Mouse (Mus musculus): ENCODE data around the gene Git1. TPM values are rescaled to one million over a fixed set of nuclear protein-coding genes. Genes with fewer than 3 reads are reported as not detected.

Gene Git1
- polyA plus RNA-seq, 1 experiment = 99.0 TPM

DNA sequence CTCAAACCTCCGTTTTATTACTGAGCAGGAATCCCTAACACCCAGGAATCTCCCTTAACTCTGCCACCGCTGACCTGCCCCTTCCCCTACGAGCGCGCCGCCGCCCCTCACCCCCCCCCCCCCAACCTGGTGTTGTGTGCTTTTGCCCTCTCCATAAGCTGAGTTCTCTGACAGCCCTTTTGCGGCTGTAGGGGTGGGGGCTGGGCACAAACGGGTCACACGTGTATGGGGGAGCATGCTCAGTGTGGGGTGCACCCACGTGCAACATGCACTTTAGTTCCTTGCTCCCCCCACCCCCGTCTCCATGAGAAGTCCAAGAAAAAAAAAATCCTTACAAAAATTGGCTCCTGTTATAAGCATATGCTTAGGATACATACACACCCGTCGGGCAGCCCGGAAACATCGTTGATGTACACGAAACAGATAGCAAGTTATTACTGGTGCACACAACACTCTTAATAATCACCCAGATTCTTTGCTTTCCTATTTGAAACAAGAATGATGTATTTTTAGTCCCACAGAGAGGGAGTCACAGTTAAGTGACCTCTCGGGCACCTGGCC, 971 bp upstream of the Git1 start:
- Histone ChIP-seq H3K27me3 (ENCODE audit: control insufficient read depth, insufficient read depth, low read length) (no peaks in the 10 kb centered on the region; the same call in 1 of the 2 replicates), H3K36me3 (ENCODE audit: control insufficient read depth, insufficient read depth, low read length) (no peaks in the 10 kb centered on the region), H3K4me3 (ENCODE audit: control insufficient read depth, insufficient read depth, low read length) (peak overlapping the region; percentile 61), H3K4me1 (replicated peaks; ENCODE audit: control insufficient read depth, insufficient read depth, low read length) (peaks cover 43% of the 10 kb centered on the region), H3K27ac (ENCODE audit: control insufficient read depth, insufficient read depth, low read length) (peak overlapping the region; percentile 2; the same call in 1 of the 2 replicates)
- TF ChIP-seq CTCF (IDR thresholded peaks at IDR 0.05; ENCODE audit: borderline replicate concordance, control insufficient read depth, extremely low read depth, insufficient read depth, low read length, poor library complexity) (no peak), POLR2A (IDR thresholded peaks at IDR 0.05; ENCODE audit: control insufficient read depth, extremely low read depth, insufficient read depth, low read length, poor library complexity) (no peak)
- WGBS = under 1% methylated on average over 18 of the region's 18 CpGs
- peak; percentile 59 for DNase-seq

GRCm38 (mm10) chr11:77492911-77493332, 440 bp upstream of the Git1 start:
- Histone ChIP-seq H3K4me1 (replicated peaks; ENCODE audit: control insufficient read depth, insufficient read depth, low read length) (peaks cover 44% of the 10 kb centered on the region), H3K36me3 (ENCODE audit: control insufficient read depth, insufficient read depth, low read length) (no peaks in the 10 kb centered on the region), H3K4me3 (ENCODE audit: control insufficient read depth, insufficient read depth, low read length) (peak overlapping the region; percentile 61), H3K27ac (ENCODE audit: control insufficient read depth, insufficient read depth, low read length) (peak overlapping the region; percentile 2; the same call in 1 of the 2 replicates), H3K27me3 (ENCODE audit: control insufficient read depth, insufficient read depth, low read length) (no peaks in the 10 kb centered on the region; the same call in 1 of the 2 replicates)
- TF ChIP-seq POLR2A (IDR thresholded peaks at IDR 0.05; ENCODE audit: control insufficient read depth, extremely low read depth, insufficient read depth, low read length, poor library complexity) (peak; percentile 73), CTCF (IDR thresholded peaks at IDR 0.05; ENCODE audit: borderline replicate concordance, control insufficient read depth, extremely low read depth, insufficient read depth, low read length, poor library complexity) (peak; percentile 74; the same call in 1 of the 2 replicates)
- 1% methylated on average over 31 of the region's 32 CpGs for WGBS
- DNase-seq = peak; percentile 93

GRCm38 (mm10) chr11:77494344-77494676, 948 bp downstream of the Git1 start:
- WGBS = 22% methylated on average over 4 of the region's 4 CpGs
- no peak for DNase-seq
- H3K27ac ChIP-seq (ENCODE audit: control insufficient read depth, insufficient read depth, low read length) = no peak overlapping the region
- peak overlapping the region; percentile 72 for H3K4me3 ChIP-seq (ENCODE audit: control insufficient read depth, insufficient read depth, low read length)
- TF ChIP-seq CTCF (IDR thresholded peaks at IDR 0.05; ENCODE audit: borderline replicate concordance, control insufficient read depth, extremely low read depth, insufficient read depth, low read length, poor library complexity) = no peak
- TF ChIP-seq POLR2A (IDR thresholded peaks at IDR 0.05; ENCODE audit: control insufficient read depth, extremely low read depth, insufficient read depth, low read length, poor library complexity) = no peak
- H3K4me1 ChIP-seq (replicated peaks; ENCODE audit: control insufficient read depth, insufficient read depth, low read length) = peaks cover 35% of the 10 kb centered on the region
- H3K36me3 ChIP-seq (ENCODE audit: control insufficient read depth, insufficient read depth, low read length) = no peaks in the 10 kb centered on the region
- no peaks in the 10 kb centered on the region for H3K27me3 ChIP-seq (ENCODE audit: control insufficient read depth, insufficient read depth, low read length)

GRCm38 (mm10) chr11:77494782-77495181, 1.4 kb downstream of the Git1 start:
- DNase-seq = no peak
- TF ChIP-seq CTCF (IDR thresholded peaks at IDR 0.05; ENCODE audit: borderline replicate concordance, control insufficient read depth, extremely low read depth, insufficient read depth, low read length, poor library complexity) (no peak), POLR2A (IDR thresholded peaks at IDR 0.05; ENCODE audit: control insufficient read depth, extremely low read depth, insufficient read depth, low read length, poor library complexity) (no peak)
- no peak overlapping the region for H3K27ac ChIP-seq (ENCODE audit: control insufficient read depth, insufficient read depth, low read length)
- WGBS = 87% methylated on average over 6 of the region's 6 CpGs
- H3K4me3 ChIP-seq (ENCODE audit: control insufficient read depth, insufficient read depth, low read length) = no peak overlapping the region
- peaks cover 34% of the 10 kb centered on the region for H3K4me1 ChIP-seq (replicated peaks; ENCODE audit: control insufficient read depth, insufficient read depth, low read length)
- no peaks in the 10 kb centered on the region for H3K36me3 ChIP-seq (ENCODE audit: control insufficient read depth, insufficient read depth, low read length)
- no peaks in the 10 kb centered on the region for H3K27me3 ChIP-seq (ENCODE audit: control insufficient read depth, insufficient read depth, low read length)

- Histone ChIP-seq H3K27me3 (ENCODE audit: control insufficient read depth, insufficient read depth, low read length) (no peaks in the 10 kb centered on the region), H3K36me3 (ENCODE audit: control insufficient read depth, insufficient read depth, low read length) (no peaks in the 10 kb centered on the region), H3K4me3 (ENCODE audit: control insufficient read depth, insufficient read depth, low read length) (no peak overlapping the region), H3K4me1 (replicated peaks; ENCODE audit: control insufficient read depth, insufficient read depth, low read length) (peaks cover 28% of the 10 kb centered on the region), H3K27ac (ENCODE audit: control insufficient read depth, insufficient read depth, low read length) (no peak overlapping the region)
- TF ChIP-seq CTCF (IDR thresholded peaks at IDR 0.05; ENCODE audit: borderline replicate concordance, control insufficient read depth, extremely low read depth, insufficient read depth, low read length, poor library complexity) (no peak), POLR2A (IDR thresholded peaks at IDR 0.05; ENCODE audit: control insufficient read depth, extremely low read depth, insufficient read depth, low read length, poor library complexity) (no peak)
- DNase-seq = no peak
Observed at GRCm38 (mm10) chr11:77495507-77495906, 2.1 kb downstream of the Git1 start.

DNA sequence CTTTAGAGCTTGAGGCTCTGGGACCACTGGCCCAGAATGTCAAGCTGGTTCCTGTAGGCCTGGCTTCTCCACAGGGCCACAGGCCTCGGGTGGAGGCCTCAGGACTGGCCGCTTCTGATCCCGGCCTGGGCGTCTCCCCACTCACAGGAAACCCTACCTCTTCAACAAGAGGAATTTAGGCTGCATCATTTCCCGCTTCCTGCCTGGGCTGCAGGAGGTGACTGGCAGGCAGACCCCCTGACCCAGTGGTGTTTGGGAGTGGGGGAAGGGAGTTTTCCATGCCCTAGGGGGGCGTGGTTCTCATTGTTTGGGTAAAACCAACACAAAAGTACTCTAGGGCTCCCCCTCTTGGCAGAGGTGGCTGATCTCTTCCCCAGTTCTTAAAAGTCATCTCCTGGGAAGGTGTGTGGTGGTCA, 4.0 kb downstream of the Git1 start:
- H3K27ac ChIP-seq (ENCODE audit: control insufficient read depth, insufficient read depth, low read length) = no peak overlapping the region
- DNase-seq = peak; percentile 73
- TF ChIP-seq CTCF (IDR thresholded peaks at IDR 0.05; ENCODE audit: borderline replicate concordance, control insufficient read depth, extremely low read depth, insufficient read depth, low read length, poor library complexity) = 0 out of 2 replicates have a peak, but pooled peaks have one; percentile 35
- TF ChIP-seq POLR2A (IDR thresholded peaks at IDR 0.05; ENCODE audit: control insufficient read depth, extremely low read depth, insufficient read depth, low read length, poor library complexity) = no peak
- no peaks in the 10 kb centered on the region for H3K27me3 ChIP-seq (ENCODE audit: control insufficient read depth, insufficient read depth, low read length)
- no peak overlapping the region for H3K4me3 ChIP-seq (ENCODE audit: control insufficient read depth, insufficient read depth, low read length)
- H3K36me3 ChIP-seq (ENCODE audit: control insufficient read depth, insufficient read depth, low read length) = no peaks in the 10 kb centered on the region; the same call in 1 of the 2 replicates
- WGBS = 75% methylated on average over 6 of the region's 6 CpGs
- H3K4me1 ChIP-seq (replicated peaks; ENCODE audit: control insufficient read depth, insufficient read depth, low read length) = peaks cover 14% of the 10 kb centered on the region

All from thymus, adult 2 months (tissue).